Mouse (Mus musculus): ENCODE measurements around the gene Grin2c.

The Grin2c gene

GRCm38 (mm10) chr11:115267061-115267883 is at the start of gene Grin2c:
Grin2c (minus strand) TSS chr11:115267243.
- no peak for DNase-seq (ENCODE audit: low spot score in 2 of 2)

DNA sequence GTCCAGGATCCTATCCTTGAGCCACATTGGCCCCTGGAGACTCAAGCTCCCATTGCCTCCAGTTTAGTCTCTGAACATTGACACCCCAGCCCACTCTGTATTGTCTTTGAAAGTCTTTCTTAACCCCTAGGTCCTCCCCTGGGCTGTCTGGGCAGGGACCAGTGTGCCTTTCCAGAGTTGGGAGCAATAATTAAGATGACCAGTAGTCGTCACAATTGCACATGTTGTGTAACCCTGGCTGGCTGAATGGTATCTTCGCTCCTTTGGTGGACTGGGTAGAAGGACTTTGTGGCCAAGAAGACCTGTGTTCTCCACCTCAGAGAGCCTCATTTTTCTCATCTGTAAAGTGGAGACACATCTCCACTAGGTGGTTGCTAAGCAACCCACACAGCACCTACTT is 47.2 kb upstream of the Grin2c start:
- DNase-seq (ENCODE audit: low spot score in 2 of 2) = no peak

- no peak for DNase-seq (ENCODE audit: low spot score in 2 of 2)
These were observed 41.7 kb upstream of the Grin2c start for GRCm38 (mm10) chr11:115308781-115309180.

GRCm38 (mm10) chr11:115306863-115307262 is 39.8 kb upstream of the Grin2c start, which contains the start of gene Otop2:
Otop2 (plus strand) TSS chr11:115307163.
- DNase-seq (ENCODE audit: low spot score in 2 of 2) = no peak

GRCm38 (mm10) chr11:115303167-115303566 is 36.1 kb upstream of the Grin2c start:
- no peak for DNase-seq (ENCODE audit: low spot score in 2 of 2)

- no peak for DNase-seq (ENCODE audit: low spot score in 2 of 2)
These were observed 34.3 kb upstream of the Grin2c start for GRCm38 (mm10) chr11:115301351-115301750.

GRCm38 (mm10) chr11:115300745-115301144 is 33.7 kb upstream of the Grin2c start:
- DNase-seq (ENCODE audit: low spot score in 2 of 2) = no peak

DNA sequence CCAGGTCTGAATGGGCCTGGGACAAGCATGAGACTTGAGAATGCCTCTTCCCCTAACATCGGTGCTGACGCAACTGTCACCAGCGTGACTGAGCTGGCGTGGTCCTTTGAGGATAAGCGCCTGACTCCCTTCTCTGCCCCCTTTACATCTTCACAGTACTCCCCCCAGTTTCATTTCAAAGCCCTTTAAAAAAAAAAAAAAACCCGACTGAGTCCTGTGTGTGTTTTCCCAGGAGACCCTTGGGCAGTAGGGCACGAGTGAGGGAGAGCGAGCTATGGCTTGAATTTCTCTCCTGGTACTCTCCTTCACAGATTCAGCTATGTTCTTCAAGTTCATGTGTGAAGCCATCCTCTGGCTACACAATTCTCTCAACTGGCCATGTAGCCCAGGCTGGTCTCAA is 31.1 kb upstream of the Grin2c start:
- DNase-seq (ENCODE audit: low spot score in 2 of 2) = no peak

DNA sequence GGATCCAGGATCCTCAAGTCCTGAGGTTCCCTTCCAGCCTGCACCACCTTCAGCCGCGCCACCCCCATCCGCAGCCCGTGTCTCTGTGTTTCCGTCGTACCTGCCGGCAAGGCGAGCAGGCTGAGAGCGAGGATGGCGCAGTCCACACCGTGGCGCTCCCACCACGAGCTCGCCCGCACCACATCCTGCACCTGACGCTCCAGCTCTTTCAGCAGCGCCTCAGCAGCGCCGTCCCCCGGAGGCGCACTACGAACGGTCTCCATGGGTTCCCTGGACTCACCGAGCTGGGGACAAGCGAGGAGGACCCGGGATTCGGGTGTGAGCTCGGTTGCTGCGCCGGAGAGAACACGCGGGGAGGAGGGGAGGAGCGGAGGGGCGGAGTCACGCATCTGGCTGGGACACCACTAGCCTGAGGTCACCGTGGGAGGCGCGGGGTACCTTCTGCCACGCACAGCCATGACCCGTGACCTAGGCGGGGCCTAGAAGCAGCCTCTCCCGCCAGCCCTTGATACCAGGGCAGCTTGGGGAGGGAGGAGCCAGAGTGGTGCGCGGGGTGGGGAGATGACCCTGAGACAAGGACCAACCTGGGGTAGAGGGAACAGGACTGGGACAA is 30.3 kb upstream of the Grin2c start, which contains the start of gene Fads6:
Gene Fads6 (minus strand): TSS at position 450 of the 613 bp plus-strand sequence.
- DNase-seq (ENCODE audit: low spot score in 2 of 2) = peak; percentile 75

DNA sequence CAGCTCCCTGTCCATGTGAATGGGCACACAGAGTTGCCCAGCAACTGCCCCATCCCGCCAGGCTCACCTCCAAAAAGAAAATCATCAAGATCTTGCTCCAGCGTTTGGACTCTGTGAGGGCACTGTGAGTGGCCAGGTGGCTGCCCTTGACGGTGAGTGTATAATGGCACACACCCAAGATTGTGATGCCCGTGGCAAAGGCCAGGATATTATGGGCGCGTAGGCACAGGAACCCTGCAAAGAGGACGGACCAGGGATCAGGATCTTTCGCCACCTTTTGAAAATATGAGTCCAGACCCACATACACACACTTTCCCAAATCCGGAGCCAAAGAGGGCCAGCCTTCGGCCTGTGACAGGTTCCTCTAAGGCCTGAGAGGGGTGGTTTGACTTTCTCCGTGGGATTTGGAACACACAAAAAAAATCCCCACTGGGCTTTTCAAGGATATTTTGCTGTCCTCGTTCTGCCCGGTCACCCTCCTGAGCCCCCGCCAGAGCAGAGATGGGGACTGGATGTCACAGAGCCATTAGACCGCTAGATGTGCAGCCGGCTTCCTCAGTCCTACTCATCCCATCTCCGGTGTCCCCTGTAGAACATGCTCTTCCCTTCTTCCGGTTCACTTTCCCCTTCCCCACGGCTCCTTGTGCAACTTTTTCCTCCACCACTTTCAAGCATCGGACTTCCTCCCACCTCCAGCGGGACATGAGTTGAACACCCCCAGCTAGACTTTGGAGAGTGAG is 29.6 kb upstream of the Grin2c start:
- no peak for DNase-seq (ENCODE audit: low spot score in 2 of 2)

- no peak for DNase-seq (ENCODE audit: low spot score in 2 of 2)
These were observed 28.9 kb upstream of the Grin2c start for GRCm38 (mm10) chr11:115295939-115296338.

DNA sequence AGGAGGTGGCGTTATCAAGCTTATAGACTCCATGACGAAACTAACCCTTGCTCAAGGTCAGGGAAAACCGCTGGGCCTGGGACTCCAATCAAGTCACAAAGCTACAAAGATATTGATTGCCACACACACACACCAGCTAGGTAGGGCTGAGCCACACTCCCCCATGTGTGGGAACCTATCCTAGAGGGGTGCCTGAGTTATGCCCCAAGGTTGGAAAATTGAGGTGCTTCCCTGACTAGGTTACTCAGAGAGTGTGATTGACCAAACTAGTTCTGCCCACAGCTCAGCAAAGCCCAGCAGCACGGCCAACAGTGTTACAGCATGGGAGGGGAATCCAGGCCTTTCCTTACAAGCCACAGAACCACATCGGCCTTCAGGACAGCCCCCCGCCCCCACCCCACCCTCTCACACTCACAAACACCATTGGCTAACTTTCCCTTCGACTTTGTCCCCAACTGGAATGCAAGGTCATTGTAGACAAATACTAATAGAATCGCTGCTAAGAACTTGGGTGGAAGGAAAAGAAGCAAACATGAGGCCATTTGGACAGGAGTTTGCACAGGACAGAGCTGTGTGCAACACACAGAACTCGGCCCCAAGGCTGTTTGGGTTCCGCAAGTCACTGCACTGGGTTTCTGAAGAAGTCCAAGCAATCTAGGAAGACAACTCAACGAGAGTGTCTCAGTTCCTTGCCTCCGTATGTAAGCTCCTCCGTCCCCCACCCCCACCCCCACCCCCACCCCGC is 25.8 kb upstream of the Grin2c start:
- DNase-seq (ENCODE audit: low spot score in 2 of 2) = no peak

DNA sequence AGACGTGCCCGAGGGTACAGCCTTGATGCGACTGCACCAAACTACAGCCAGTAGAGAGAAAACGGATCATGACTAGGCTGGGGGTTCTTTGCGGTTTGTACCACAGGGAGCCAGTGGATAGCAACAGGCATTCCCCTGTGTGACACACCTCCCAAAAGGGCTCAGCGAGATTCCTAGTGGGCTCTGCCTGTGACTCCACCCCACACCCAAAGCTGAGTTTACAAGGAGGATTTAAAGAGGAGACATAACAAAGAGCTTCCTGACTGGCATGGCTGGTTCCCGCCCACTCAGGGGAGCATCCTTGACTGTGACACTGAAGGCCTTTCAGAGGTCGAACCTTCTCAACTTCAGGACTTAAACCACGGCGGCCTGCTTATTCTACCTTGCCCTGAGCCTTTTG is 24.5 kb upstream of the Grin2c start:
- no peak for DNase-seq (ENCODE audit: low spot score in 2 of 2)

GRCm38 (mm10) chr11:115290919-115291318 is 23.9 kb upstream of the Grin2c start:
- peak in 1 of 2 experiments; percentile 76 for DNase-seq (ENCODE audit: low spot score in 2 of 2)

- no peak for DNase-seq (ENCODE audit: low spot score in 2 of 2)
These were observed 23.3 kb upstream of the Grin2c start for GRCm38 (mm10) chr11:115290314-115290713.

DNA sequence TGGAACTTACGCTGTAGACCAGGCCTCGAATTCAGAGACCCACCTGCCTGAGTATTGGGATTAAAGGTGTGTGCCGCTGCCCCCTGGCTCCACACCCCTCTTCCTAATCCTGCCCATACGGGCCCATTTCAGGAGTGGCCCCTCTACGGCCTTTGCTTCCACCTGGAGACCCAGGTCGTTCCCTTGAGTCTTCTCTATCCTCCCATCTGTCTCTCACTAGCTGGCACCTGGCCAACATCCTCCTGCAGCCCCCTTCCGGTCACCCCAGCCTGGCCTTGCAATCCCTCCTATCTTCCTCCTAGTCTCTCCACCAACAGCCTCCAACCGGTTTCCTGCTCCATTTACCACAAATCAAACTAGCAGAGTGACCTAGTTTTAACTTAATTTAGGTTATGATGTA is 22.8 kb upstream of the Grin2c start:
- DNase-seq (ENCODE audit: low spot score in 2 of 2) = no peak

GRCm38 (mm10) chr11:115288305-115288704 is 21.3 kb upstream of the Grin2c start:
- no peak for DNase-seq (ENCODE audit: low spot score in 2 of 2)

GRCm38 (mm10) chr11:115287386-115287785 is 20.3 kb upstream of the Grin2c start:
- no peak for DNase-seq (ENCODE audit: low spot score in 2 of 2)

DNA sequence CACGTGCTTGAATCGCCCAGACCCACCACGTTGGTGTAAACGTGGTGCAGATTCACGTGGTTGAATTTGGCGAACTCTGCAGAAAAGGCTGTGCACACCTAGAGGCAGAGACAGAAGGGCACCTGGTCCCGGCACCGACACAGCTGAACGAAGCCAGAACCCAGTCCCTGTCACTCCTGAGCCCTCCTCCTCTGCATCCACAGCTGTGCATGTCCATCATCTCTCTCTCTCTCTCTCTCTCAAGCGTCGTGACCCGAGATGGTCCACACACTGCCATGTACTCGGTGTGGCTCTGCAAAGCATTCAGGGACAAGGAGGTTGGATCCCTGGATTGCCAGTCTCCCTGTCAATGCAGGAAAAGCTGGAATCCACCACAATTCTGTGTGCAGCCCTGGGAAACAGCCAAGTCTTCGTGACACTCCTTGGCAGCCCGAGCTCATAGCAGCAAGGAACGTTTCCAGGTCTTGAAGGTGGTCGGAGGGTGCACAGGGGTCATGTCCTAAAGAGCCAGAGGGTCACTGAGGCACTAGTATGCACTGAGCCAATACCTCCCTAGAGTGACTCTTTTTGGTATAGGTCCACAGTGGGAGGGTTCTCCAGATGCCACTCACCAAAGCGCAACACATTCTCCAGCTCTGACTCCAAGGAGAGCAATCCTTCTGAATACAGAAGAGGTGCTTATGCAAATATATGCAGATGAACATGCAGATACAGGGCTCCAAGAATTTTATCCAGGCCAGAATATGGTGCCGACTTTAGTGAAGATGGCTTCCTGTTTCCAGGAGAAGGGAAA is 19.4 kb upstream of the Grin2c start:
- peak; percentile 71 to 79 for DNase-seq (ENCODE audit: low spot score in 2 of 2)

- DNase-seq (ENCODE audit: low spot score in 2 of 2) = no peak
These were observed 18.2 kb upstream of the Grin2c start for GRCm38 (mm10) chr11:115285282-115285681.

Data from right cerebral cortex, postnatal 10 days (tissue).